Mouse (Mus musculus) kidney, adult 2 months (tissue): ENCODE data around the gene Alg14. TPM values are rescaled to one million over a fixed set of nuclear protein-coding genes. Genes with fewer than 3 reads are reported as not detected.

ENCODE experiments used
- DNase-seq: peaks from one replicate; pipeline ENCODE4 v3.0.0; 2021
- H3K27ac ChIP-seq: fragments of 200-500 bp; 2 replicates; pipeline ENCODE4 v1.5.1; 2012; ENCODE audit warnings: low read depth, low read length, control low read depth, inconsistent platforms; ENCODE audit not compliant: insufficient read depth
- H3K27me3 ChIP-seq: fragments of 200-500 bp; replicated peaks from 2 replicates; pipeline ENCODE4 v1.6.1; 2012; ENCODE audit warnings: mild to moderate bottlenecking, moderate library complexity, low read length, inconsistent platforms; ENCODE audit not compliant: control insufficient read depth, insufficient read depth
- H3K36me3 ChIP-seq: fragments of 200-500 bp; 2 replicates; pipeline ENCODE4 v1.6.1; 2012; ENCODE audit warnings: mild to moderate bottlenecking, moderate library complexity, low read length, inconsistent platforms; ENCODE audit not compliant: control insufficient read depth, insufficient read depth
- H3K4me1 ChIP-seq: fragments of 200-500 bp; 2 replicates; pipeline ENCODE4 v1.6.1; 2011; ENCODE audit warnings: low read length; ENCODE audit not compliant: control insufficient read depth, insufficient read depth
- H3K4me3 ChIP-seq: fragments of 200-500 bp; 2 replicates; pipeline ENCODE4 v1.5.1; 2011; ENCODE audit warnings: mild to moderate bottlenecking, low read depth, low read length, control low read depth; ENCODE audit not compliant: insufficient read depth
- CTCF ChIP-seq: fragments of 200-500 bp; conservative IDR thresholded peaks from 2 replicates; pipeline ENCODE4 v1.5.1; 2011; ENCODE audit warnings: low read depth, mild to moderate bottlenecking, control low read depth, low read length, moderate library complexity, mixed read lengths; ENCODE audit not compliant: insufficient read depth, insufficient read length
- POLR2A ChIP-seq: fragments of 200-500 bp; IDR thresholded peaks from one replicate; pipeline ENCODE4 v1.6.1; 2011; ENCODE audit warnings: low read depth, low read length, control low read depth
- WGBS: fragments of 180-500 bp; shearing (Covaris S2); methylation state at CpG from one replicate; pipeline ENCODE4 v1.1.7; 2018; 5-methylcytosine and 5-hydroxymethylcytosine counted together
- polyA plus RNA-seq: library from polyadenylated mRNA; depleted of rRNA; stranded (reverse); fragments of >200 nt; gene quantifications from 2 replicates; pipeline ENCODE4 v1.2.3, GENCODE M21; 2012; rRNA removed

The Alg14 gene
- polyA plus RNA-seq, 1 experiment: 22.9 TPM

DNA sequence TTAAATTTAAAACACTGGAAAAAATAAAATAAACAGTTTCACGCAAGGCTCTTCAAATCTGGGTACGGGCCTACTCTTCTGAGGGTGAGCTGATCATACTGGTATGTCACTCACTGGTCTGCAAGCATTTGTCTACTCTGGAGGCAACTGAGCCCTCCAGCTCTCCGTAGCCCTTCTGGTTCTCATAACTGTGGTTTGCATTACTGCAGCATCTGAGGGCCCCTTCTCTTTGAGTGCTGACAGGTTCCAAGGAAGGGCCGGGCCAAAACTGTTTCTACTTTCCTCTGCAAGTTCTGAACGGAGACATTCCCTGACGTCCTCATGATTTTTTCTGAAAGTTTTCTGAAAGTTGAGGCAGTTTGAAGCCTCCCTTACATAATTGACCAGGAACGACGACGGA is 115.8 kb downstream of the Alg14 start:
- TF ChIP-seq CTCF (no peak), POLR2A (no peak)
- H3K27ac ChIP-seq: no peak overlapping the region
- WGBS: 83% methylated on average over 9 of the region's 9 CpGs

DNA sequence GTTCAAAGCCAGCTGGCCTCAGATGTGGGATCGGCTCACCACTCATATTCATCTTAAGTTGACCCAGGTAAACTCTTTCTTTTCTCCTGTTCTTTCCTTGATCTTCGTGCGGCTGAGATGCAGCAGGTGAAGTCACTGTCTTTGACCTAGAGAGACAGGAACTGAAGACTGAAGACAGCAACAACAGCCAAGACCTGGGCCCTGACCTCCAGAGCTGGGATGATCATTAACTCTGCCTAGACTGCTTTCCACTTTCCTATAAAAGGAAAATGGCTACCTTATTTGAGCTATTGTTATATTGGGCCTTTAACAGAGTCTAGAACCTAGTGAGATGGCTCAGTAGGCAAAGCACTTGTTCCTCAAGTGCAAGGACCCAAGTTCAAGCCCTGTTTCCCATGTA is 116.8 kb downstream of the Alg14 start:
- Histone ChIP-seq H3K4me3 (no peak overlapping the region), H3K27me3 (no peaks in the 10 kb centered on the region), H3K4me1 (peaks cover 4% of the 10 kb centered on the region; the same call in 1 of the 2 replicates), H3K27ac (peak overlapping the region; percentile 71; the same call in 1 of the 2 replicates), H3K36me3 (no peaks in the 10 kb centered on the region)
- 62% methylated on average over 3 of the region's 3 CpGs for WGBS
- DNase-seq: peak; percentile 73
- no peak for TF ChIP-seq CTCF
- TF ChIP-seq POLR2A: no peak

More for the DNA sequence above, 115.8 kb downstream of the Alg14 start:
- no peak for DNase-seq
- Histone ChIP-seq H3K4me3 (no peak overlapping the region), H3K4me1 (peaks cover 4% of the 10 kb centered on the region; the same call in 1 of the 2 replicates), H3K36me3 (no peaks in the 10 kb centered on the region), H3K27me3 (no peaks in the 10 kb centered on the region)

DNA sequence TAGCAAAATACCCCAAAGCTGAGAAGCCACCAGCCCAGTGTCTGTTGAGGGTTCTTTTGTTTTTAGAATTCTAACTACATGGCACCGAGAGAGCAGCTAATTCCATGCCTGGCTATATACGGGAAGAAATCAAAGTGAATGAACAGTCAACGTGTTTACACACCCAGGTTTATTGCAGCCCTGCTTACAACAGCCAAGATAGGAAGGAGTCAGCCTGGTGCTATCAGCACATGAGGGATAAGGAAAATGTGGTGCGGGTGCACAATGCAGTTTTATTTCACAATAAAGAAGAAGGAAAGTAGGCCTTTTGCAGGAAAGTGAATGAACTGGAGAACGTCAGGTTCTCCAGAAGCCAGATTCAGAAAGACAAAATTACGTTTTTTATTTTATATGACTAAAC is 119.9 kb downstream of the Alg14 start:
- Histone ChIP-seq H3K36me3 (no peaks in the 10 kb centered on the region), H3K4me1 (peaks cover 4% of the 10 kb centered on the region; the same call in 1 of the 2 replicates), H3K27ac (no peak overlapping the region), H3K4me3 (no peak overlapping the region), H3K27me3 (no peaks in the 10 kb centered on the region)
- TF ChIP-seq POLR2A (no peak), CTCF (no peak)
- no peak for DNase-seq
- WGBS: 78% methylated on average over 6 of the region's 6 CpGs

Other genes with a start within 250 kb of the Alg14 start
- gene Rwdd3, start 120.1 kb upstream of the Alg14 start, polyA plus RNA-seq: 2.8 and 4.3 TPM in 2 replicates
- gene Tmem56, start 8.7 kb upstream of the Alg14 start, polyA plus RNA-seq: 2.5 and 2.7 TPM in 2 replicates
- gene Cnn3, start 134.7 kb downstream of the Alg14 start, polyA plus RNA-seq: 253 and 268 TPM in 2 replicates
- 9.7 and 11.4 TPM in 2 replicates for gene Slc44a3, start 240.6 kb downstream of the Alg14 start, polyA plus RNA-seq